Mouse (Mus musculus) kidney, postnatal 0 days (tissue): Measurements from ENCODE around the gene Sh3bgrl2. TPM values are rescaled to one million over a fixed set of nuclear protein-coding genes. Genes with fewer than 3 reads are reported as not detected.

Experiments used
- ATAC-seq: fragments of 200-750 bp; cut with Nextera tagmentation; replicated peaks from 2 replicates; pipeline ENCODE4 v1.8.0; 2017; ENCODE audit warnings: low read depth, moderate number of reproducible peaks, moderate TSS enrichment, moderate library complexity; ENCODE audit not compliant: low FRiP score
- DNase-seq: peaks from one replicate; pipeline ENCODE4 v3.0.0-alpha.2; 2016; ENCODE audit warnings: low spot score
- H3K27ac ChIP-seq: fragments of 300-500 bp; sonication (generic); 2 replicates; pipeline ENCODE4 v1.5.1; 2014; ENCODE audit warnings: mild to moderate bottlenecking
- H3K27me3 ChIP-seq: fragments of 300-500 bp; sonication (generic); 2 replicates; pipeline ENCODE4 v1.6.1; 2014; ENCODE audit warnings: low read length, mixed read lengths; ENCODE audit not compliant: insufficient read depth
- H3K36me3 ChIP-seq: fragments of 300-500 bp; sonication (generic); 2 replicates; pipeline ENCODE4 v1.6.1; 2014; ENCODE audit warnings: low read length, mixed read lengths; ENCODE audit not compliant: insufficient read depth
- H3K4me1 ChIP-seq: fragments of 300-500 bp; sonication (generic); replicated peaks from 2 replicates; pipeline ENCODE4 v1.6.1; 2014; ENCODE audit warnings: antibody characterized with exemption, low read length, mixed read lengths; ENCODE audit not compliant: insufficient read depth
- H3K4me2 ChIP-seq: fragments of 300-500 bp; sonication (generic); 2 replicates; pipeline ENCODE4 v1.6.1; 2014; ENCODE audit warnings: mild to moderate bottlenecking, low read length, moderate library complexity, mixed read lengths
- H3K4me3 ChIP-seq: fragments of 300-500 bp; sonication (generic); replicated peaks from 2 replicates; pipeline ENCODE4 v1.5.1; 2014; ENCODE audit warnings: low read depth, low read length
- H3K9ac ChIP-seq: fragments of 300-500 bp; sonication (generic); 2 replicates; pipeline ENCODE4 v1.6.1; 2014; ENCODE audit warnings: low read depth, low read length
- H3K9me3 ChIP-seq: fragments of 300-500 bp; sonication (generic); replicated peaks from 2 replicates; pipeline ENCODE4 v1.6.1; 2016; ENCODE audit warnings: low read length, inconsistent platforms, mixed read lengths
- CTCF ChIP-seq: IDR thresholded peaks from 2 replicates; pipeline ENCODE4 v1.5.1; 2016; ENCODE audit warnings: antibody characterized with exemption, low read depth, mild to moderate bottlenecking, moderate library complexity
- WGBS: fragments of 180-500 bp; shearing (Covaris S2); extraction: QIAGEN DNeasy Blood & Tissue Kit; methylation state at CpG from one replicate; pipeline ENCODE4 v1.1.7; 2014; 5-methylcytosine and 5-hydroxymethylcytosine counted together
- polyA plus RNA-seq: library from polyadenylated mRNA; unstranded; fragments of >200 nt; fragmentation: Nextera tagmentation; extraction: Ambion mirVana; gene quantifications from 2 replicates; pipeline ENCODE4 v1.2.1, GENCODE M21; 2015

Sh3bgrl2 gene
- polyA plus RNA-seq, 1 experiment from 2014 or later: 26.6 TPM

- 75% methylated on average over 7 of the region's 7 CpGs for WGBS
- H3K36me3 ChIP-seq: no peaks in the 10 kb centered on the region
- ATAC-seq: no peak
- TF ChIP-seq CTCF: no peak
- no peaks in the 10 kb centered on the region for H3K27me3 ChIP-seq
- no peaks in the 10 kb centered on the region for H3K9me3 ChIP-seq
- H3K27ac ChIP-seq: no peak overlapping the region
- no peaks in the 10 kb centered on the region for H3K4me1 ChIP-seq
- H3K9ac ChIP-seq: no peak overlapping the region
- no peak for DNase-seq
- no peak overlapping the region for H3K4me3 ChIP-seq
- H3K4me2 ChIP-seq: no peak overlapping the region
Observed at GRCm38 (mm10) chr9:83546316-83546715, 1.8 kb upstream of the Sh3bgrl2 start.

GRCm38 (mm10) chr9:83547229-83547628 lies 898 bp upstream of the Sh3bgrl2 start:
- WGBS: 84% methylated on average over 7 of the region's 7 CpGs
- H3K27me3 ChIP-seq: no peaks in the 10 kb centered on the region

DNA sequence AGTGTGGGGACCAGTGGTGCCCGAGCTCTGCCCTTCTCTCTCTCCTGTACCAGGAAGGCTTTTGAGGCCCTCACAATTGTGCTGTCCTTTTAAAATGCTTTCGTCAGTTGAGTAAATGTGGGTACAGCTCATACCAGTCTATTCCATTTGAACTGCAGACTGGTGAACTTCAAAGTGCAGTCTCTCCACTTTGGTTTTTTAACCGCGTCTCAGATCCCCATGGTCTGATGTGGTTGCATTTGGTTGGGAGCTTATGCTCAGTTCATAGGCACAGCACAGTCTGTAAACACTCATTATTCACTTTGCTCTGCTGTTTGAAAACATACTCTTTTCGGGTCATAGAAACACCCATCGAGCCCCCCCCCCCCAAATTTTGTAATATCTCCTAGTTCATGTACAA lies 1.7 kb downstream of the Sh3bgrl2 start:
- TF ChIP-seq CTCF: no peak
- no peaks in the 10 kb centered on the region for H3K27me3 ChIP-seq
- no peak overlapping the region for H3K27ac ChIP-seq
- no peak overlapping the region for H3K4me3 ChIP-seq
- ATAC-seq: no peak
- H3K9me3 ChIP-seq: no peaks in the 10 kb centered on the region
- no peak overlapping the region for H3K9ac ChIP-seq
- no peaks in the 10 kb centered on the region for H3K4me1 ChIP-seq
- 95% methylated on average over 6 of the region's 6 CpGs for WGBS
- no peak overlapping the region for H3K4me2 ChIP-seq
- H3K36me3 ChIP-seq: no peaks in the 10 kb centered on the region
- DNase-seq: no peak

More at GRCm38 (mm10) chr9:83547229-83547628, 898 bp upstream of the Sh3bgrl2 start:
- Histone ChIP-seq H3K9ac (no peak overlapping the region), H3K9me3 (no peaks in the 10 kb centered on the region), H3K27ac (no peak overlapping the region), H3K4me3 (no peak overlapping the region), H3K36me3 (no peaks in the 10 kb centered on the region), H3K4me2 (no peak overlapping the region), H3K4me1 (no peaks in the 10 kb centered on the region)
- no peak for ATAC-seq
- TF ChIP-seq CTCF: no peak
- no peak for DNase-seq

- Histone ChIP-seq H3K36me3 (no peaks in the 10 kb centered on the region), H3K9ac (no peak overlapping the region), H3K27me3 (no peaks in the 10 kb centered on the region), H3K27ac (no peak overlapping the region), H3K4me3 (no peak overlapping the region), H3K4me1 (no peaks in the 10 kb centered on the region), H3K4me2 (no peak overlapping the region), H3K9me3 (no peaks in the 10 kb centered on the region)
- TF ChIP-seq CTCF: no peak
- WGBS: 36% methylated on average over 7 of the region's 7 CpGs
- ATAC-seq: no peak
- DNase-seq: no peak
Observed at GRCm38 (mm10) chr9:83551116-83551515, 3.0 kb downstream of the Sh3bgrl2 start.

GRCm38 (mm10) chr9:83551632-83552031 lies 3.5 kb downstream of the Sh3bgrl2 start:
- ATAC-seq (no peak), DNase-seq (no peak)
- H3K4me1 ChIP-seq: no peaks in the 10 kb centered on the region; the same call in 1 of the 2 replicates
- no peaks in the 10 kb centered on the region for H3K27me3 ChIP-seq
- no peak overlapping the region for H3K4me2 ChIP-seq
- TF ChIP-seq CTCF: no peak
- no peaks in the 10 kb centered on the region for H3K9me3 ChIP-seq
- H3K27ac ChIP-seq: no peak overlapping the region
- H3K4me3 ChIP-seq: no peak overlapping the region
- no peaks in the 10 kb centered on the region for H3K36me3 ChIP-seq
- WGBS: 80% methylated on average over 6 of the region's 6 CpGs
- no peak overlapping the region for H3K9ac ChIP-seq

DNA sequence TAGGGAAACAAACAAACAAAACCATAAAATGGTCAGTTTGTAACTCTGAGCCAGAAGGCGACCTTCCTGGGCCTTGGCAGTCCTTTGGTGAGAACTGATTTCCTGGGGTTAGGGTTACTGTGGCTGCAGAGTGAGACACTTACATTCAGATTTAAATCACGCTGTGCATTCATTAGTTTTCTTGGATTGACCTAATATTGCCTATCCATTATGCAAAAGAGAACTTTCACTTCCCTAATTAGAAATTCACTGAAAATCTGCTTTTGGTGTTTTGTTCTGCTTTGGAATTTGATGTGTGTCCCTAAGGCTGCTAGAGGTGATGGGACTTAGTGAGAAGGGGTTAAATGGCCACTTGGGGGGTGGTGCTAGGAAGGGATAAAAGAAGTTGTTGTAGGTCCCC lies 7.5 kb downstream of the Sh3bgrl2 start:
- Histone ChIP-seq H3K4me1 (no peaks in the 10 kb centered on the region; the same call in 1 of the 2 replicates), H3K27ac (no peak overlapping the region), H3K36me3 (no peaks in the 10 kb centered on the region), H3K9ac (no peak overlapping the region), H3K9me3 (no peaks in the 10 kb centered on the region), H3K4me3 (no peak overlapping the region), H3K27me3 (no peaks in the 10 kb centered on the region), H3K4me2 (no peak overlapping the region)
- ATAC-seq (no peak), DNase-seq (no peak)
- no peak for TF ChIP-seq CTCF
- 88% methylated on average over 2 of the region's 2 CpGs for WGBS

DNA sequence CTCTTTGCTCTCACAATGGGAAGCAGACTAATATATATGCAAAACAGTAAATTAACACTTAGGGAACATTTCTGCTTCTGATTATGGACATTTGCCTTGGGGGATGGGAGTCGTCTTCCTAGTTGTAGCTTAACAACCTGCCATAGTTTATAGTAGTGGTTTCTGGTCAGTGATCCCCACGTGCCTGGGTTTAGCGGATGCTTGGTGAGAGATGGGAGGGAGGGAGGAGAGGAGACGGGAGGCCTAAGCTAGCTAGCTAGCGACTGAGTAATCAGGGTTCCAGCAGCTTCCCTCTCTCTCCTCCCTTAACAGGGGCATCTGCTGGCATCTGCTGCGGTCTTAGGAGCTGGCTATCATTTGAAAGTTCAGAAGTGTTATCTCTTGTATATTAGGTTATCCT lies 8.1 kb downstream of the Sh3bgrl2 start:
- H3K27me3 ChIP-seq: no peaks in the 10 kb centered on the region
- 23% methylated on average over 6 of the region's 6 CpGs for WGBS
- no peaks in the 10 kb centered on the region for H3K36me3 ChIP-seq
- ATAC-seq (no peak), DNase-seq (no peak)
- H3K27ac ChIP-seq: no peak overlapping the region
- H3K4me2 ChIP-seq: no peak overlapping the region
- H3K9ac ChIP-seq: no peak overlapping the region
- no peaks in the 10 kb centered on the region; the same call in 1 of the 2 replicates for H3K4me1 ChIP-seq
- no peak overlapping the region for H3K4me3 ChIP-seq
- TF ChIP-seq CTCF: no peak
- H3K9me3 ChIP-seq: no peaks in the 10 kb centered on the region
